Mouse (Mus musculus): ENCODE results near the gene Zfp335. TPM values are rescaled to one million over a fixed set of nuclear protein-coding genes. Genes with fewer than 3 reads are reported as not detected.
A peak's percentile ranks its signal among the peaks of the same experiment; 100 is the strongest.

Zfp335 gene
- total RNA-seq, 2 experiments from 2014 or later: 8.5 to 11.0 TPM

GRCm38 (mm10) chr2:164930706-164931581 is 19.4 kb upstream of the Zfp335 start:
- DNase-seq: no peak

GRCm38 (mm10) chr2:164924100-164924857 is 12.7 kb upstream of the Zfp335 start:
- DNase-seq: peak; percentile 85

- DNase-seq: no peak
These were observed 11.7 kb upstream of the Zfp335 start for GRCm38 (mm10) chr2:164923291-164923690.

- DNase-seq: no peak
These were observed 10.4 kb upstream of the Zfp335 start for GRCm38 (mm10) chr2:164921984-164922383.

GRCm38 (mm10) chr2:164918325-164918724 is 6.8 kb upstream of the Zfp335 start:
- no peak for DNase-seq

- DNase-seq: no peak
These were observed 5.8 kb upstream of the Zfp335 start for GRCm38 (mm10) chr2:164917371-164917770.

- DNase-seq: no peak
These were observed 5.3 kb upstream of the Zfp335 start for GRCm38 (mm10) chr2:164916820-164917219.

- DNase-seq: no peak
These were observed 1.9 kb upstream of the Zfp335 start for GRCm38 (mm10) chr2:164913428-164913786.

- no peak for DNase-seq
These were observed 1.3 kb upstream of the Zfp335 start for GRCm38 (mm10) chr2:164912749-164913427.

GRCm38 (mm10) chr2:164912151-164912550 is 594 bp upstream of the Zfp335 start:
- no peak for DNase-seq

- DNase-seq: no peak
These were observed 1.0 kb downstream of the Zfp335 start for GRCm38 (mm10) chr2:164910360-164911061.

- DNase-seq: no peak
These were observed 2.0 kb downstream of the Zfp335 start for GRCm38 (mm10) chr2:164909542-164909941.

GRCm38 (mm10) chr2:164909100-164909499 is 2.5 kb downstream of the Zfp335 start:
- DNase-seq: no peak

- DNase-seq: no peak
These were observed 3.5 kb downstream of the Zfp335 start for GRCm38 (mm10) chr2:164908011-164908410.

GRCm38 (mm10) chr2:164907511-164907910 is 4.0 kb downstream of the Zfp335 start:
- no peak for DNase-seq

GRCm38 (mm10) chr2:164906071-164906470 is 5.5 kb downstream of the Zfp335 start:
- no peak for DNase-seq

- DNase-seq: no peak
These were observed 8.1 kb downstream of the Zfp335 start for GRCm38 (mm10) chr2:164903496-164903895.

- no peak for DNase-seq
These were observed 10.2 kb downstream of the Zfp335 start for GRCm38 (mm10) chr2:164901380-164901779.

GRCm38 (mm10) chr2:164899723-164900459 is 11.7 kb downstream of the Zfp335 start:
- DNase-seq: no peak

- no peak for DNase-seq
These were observed 12.5 kb downstream of the Zfp335 start for GRCm38 (mm10) chr2:164899034-164899433.

GRCm38 (mm10) chr2:164898008-164898407 is 13.5 kb downstream of the Zfp335 start:
- no peak for DNase-seq

Measured in gastrocnemius, postnatal 10 days (tissue).